Mouse (Mus musculus) brain, adult 2 months (tissue): ENCODE results near the gene 1500009C09Rik.

Experiments
- DNase-seq: peaks from one replicate; pipeline ENCODE4 v3.0.0; 2011; ENCODE audit warnings: low read depth, low spot score

Gene 1500009C09Rik

GRCm38 (mm10) chr15:82252097-82252496 lies at the start of gene 1500009C09Rik:
Gene 1500009C09Rik, plus strand, starts transcription at chr15:82252397.
- DNase-seq: no peak

DNA sequence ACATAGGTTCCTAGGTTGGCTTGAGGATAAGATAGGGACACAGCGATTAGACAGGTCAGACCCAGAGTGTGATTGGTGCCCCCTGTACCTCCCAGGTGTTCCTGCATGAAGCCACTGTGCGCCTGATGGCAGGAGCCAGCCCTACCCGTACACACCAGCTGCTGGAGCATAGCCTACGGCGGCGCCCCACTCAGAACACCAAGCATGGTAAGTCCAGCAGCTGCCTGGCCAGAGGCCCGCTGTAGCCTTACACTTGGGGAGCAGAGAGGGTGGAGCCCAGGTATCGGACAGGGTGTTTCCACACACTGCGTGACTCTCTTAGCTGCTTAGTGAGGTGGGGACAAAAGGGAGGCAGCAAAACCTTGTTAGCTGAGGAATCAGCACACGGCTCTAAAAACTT lies 49.1 kb upstream of the 1500009C09Rik start:
- no peak for DNase-seq

DNA sequence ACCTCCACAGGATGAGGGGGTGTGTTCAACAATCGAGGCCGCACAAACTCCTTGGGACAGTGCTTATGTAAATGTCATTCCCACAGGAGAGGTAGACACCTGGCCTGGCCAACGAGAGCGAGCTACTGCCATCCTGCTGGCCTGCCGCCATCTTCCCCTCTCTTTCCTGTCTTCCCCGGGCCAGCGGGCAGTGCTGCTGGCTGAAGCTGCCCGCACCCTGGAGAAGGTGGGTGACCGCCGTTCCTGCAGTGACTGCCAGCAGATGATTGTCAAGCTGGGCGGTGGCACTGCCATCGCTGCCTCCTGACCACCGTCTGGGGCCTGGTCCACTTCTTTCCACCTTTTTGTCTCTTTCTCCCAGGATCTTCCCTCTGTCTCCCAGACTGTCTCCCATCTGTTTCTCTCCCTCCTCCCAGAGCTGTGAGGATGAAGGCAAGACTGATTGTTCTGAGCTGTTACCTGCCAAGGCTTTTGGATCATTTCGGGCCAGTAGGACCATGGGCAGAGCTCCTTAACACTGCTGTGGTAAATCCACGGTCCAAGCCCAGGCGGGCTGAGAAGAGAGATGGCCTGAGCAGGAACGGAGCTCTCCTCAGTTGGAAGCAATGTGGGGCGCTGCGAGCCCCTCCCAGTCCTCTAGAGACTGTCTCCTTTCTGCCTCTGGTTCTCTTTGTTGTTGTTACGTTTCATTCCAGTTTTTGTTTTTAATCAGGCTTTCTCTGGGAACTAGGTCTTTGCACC lies 48.4 kb upstream of the 1500009C09Rik start:
- peak; percentile 82 for DNase-seq

DNA sequence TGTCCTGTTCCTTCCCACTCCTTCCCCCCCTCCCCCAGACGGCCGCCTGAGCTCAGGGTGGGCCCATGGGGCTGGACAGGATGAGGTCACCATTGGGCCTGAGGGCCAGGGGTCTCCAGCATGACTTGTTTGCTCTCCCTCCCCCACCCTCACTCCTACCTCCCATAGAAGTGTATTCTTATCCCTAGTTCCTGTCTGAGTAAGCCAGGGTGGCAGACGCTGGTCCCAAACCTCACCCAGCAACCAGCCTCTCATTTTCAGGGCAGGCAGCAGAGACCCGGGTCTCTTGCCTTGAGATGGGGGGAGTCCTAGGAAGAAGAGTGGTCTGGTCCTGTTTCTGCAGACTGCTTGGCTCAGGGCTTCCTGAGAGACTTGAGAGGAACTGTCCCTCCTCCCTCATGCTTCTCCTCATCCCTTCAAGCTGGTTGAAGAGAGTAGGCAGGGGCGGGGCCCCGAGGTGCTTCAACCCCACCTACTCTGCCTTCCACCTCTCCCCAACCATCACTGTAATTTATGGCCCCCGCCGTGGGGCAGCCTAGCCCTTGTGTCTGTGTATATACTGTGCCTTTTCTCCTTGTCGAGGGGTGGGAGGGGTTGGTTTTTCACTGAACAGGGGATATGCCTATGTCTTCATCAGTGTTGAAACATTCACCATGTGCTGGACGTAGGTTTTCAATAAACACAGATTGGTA lies 47.4 kb upstream of the 1500009C09Rik start:
- DNase-seq: no peak

DNA sequence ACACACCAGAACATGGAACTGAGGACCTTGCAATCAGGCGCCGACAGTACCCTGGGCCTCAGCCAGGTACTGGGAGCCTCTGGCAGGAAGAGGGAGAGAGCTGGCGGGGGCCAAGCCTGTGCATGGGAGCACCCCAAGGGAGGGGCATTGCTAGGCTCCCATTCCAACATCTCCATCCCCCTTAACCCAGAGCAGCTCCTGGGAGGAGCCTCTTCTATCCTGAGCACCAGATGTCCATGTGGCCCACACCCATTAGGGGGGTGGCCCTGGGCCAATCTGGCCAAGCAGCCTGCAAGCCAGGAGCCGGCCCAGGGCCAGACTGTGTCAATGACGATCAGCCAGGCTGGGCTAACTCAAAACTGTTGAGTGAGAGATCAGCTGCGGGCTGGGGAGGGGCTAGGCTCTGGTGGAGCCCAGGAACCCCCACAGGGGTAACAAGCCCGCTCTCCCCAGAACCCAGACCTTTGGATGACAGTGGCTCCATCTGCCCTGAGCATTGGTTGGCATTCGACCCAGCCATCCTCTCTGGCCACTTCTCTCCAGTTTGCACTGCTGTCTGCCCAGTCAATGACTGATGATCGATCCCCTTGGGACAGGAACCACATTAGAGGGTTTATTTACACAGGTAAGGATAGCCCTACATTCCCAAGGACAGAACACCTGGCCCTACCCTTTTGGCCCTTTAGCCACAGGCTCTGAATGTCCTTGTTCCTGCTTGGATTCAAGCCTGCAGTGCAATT lies 45.7 kb upstream of the 1500009C09Rik start:
- DNase-seq: peak; percentile 96

GRCm38 (mm10) chr15:82207105-82207459 lies 45.1 kb upstream of the 1500009C09Rik start:
- no peak for DNase-seq

DNA sequence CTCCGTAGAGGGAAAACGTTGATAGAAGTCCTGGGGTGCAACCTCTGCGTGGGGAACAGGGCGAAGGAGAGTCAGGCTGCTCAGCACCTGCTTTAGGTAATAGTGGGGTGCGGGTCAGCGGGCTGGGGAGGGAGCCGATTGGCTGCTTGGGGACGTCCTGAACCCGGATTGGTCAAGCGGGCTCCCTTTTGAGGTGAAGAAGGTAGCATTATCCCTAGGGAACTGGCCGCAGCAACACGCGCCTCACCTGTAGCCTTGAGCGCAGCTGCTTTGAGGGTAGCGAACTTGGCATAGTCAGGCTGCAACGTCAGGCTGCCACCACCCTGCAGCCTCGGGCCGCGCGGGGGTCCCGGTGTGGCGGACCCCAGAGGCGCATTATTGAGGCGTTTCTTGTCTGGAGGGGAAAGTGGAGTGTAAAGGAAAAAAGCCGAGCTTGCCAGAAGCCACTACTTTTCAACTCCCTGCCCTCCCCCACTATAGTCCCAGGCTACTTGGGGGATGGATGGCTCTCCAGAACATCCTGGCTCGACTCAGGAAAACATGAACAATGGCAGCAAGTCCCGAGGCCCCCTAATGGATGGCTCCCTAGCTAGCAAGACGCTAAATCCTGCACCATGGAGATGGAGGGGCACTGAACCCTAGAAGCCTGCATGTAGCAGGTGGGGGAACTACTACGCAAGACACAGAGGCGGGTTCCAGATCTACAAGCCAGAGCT lies 44.5 kb upstream of the 1500009C09Rik start:
- DNase-seq: no peak

DNA sequence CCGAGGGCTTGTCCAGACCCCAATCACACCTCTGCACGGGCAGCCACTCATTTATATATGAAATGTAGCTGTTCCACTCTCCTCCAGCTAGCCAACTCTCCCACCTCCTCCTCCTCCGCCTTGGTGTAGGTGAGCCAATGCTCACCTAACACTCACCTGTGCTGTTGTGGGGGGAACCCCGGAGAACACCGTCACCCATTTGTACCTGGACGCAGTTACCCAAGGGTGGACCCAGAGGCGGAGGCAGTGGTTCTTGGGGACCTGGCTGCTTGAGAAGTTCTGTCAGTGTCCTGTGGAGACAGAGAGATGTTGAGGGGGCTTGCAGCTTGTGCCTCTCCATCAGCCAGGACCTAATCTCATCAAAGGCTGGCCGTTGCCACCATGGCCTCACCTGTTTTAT lies 43.9 kb upstream of the 1500009C09Rik start:
- DNase-seq: no peak

GRCm38 (mm10) chr15:82209295-82210050 lies 42.7 kb upstream of the 1500009C09Rik start:
- no peak for DNase-seq

GRCm38 (mm10) chr15:82210801-82211200 lies 41.4 kb upstream of the 1500009C09Rik start:
- no peak for DNase-seq

GRCm38 (mm10) chr15:82211281-82211680 lies 40.9 kb upstream of the 1500009C09Rik start:
- DNase-seq: peak; percentile 60

DNA sequence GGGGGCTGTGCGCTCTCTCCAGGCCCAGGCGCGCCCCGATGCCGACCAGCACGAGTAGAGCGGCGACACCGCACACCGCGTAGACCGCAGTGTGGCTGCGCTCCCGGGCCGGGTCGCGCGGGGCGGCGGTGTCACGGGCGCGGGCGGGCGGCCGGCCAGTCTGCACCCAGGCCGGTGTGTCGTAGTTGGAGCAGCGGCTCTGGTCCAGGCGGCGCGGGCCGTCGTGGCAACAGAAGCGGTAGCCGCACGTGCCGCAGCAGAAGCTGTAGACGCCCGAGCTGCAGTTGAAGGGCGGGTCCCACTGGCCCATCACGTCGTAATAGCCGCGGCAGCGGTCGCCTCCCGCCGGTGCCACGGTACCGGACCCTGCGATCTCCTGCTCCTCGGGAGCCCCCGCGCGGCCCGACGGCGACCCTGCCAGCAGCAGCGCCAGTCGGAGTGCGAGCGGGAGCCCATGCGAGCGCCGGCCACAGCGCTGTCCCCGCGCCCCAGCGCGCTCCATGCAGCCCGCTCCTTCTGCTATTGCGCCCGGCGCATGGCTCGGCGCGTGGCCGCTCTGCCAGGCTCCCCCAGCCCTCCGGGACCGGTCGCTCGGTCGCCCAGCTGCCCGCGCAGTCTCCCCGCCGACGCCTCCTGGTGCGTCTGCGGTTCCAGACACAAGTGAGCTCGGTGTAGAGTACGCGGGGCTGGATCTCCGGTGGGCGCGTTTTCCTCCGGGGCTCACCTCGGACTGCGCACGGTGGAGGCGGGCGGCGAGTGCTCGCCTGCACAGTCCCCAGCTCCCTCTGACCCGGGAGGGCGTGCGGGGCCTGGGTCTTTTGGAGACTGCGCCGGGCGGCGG lies 40.1 kb upstream of the 1500009C09Rik start:
- peak; percentile 65 for DNase-seq

DNA sequence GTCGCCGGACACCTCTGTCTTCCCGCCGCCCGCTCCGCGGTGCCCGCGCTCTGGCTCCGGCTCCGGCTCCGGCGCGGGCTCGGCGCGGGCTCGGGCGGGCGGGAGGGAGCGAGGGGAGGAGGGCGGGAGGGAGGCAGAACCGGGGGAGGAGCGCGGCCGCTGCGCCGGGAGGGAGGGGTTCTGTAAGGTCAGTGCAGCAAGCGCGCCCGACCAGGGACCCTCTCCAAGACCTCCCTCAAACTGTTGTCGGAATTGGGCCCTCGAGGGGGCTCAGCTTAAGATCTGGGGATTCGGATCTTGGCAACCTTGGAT lies 39.5 kb upstream of the 1500009C09Rik start, which contains the start of gene Shisa8:
Shisa8 (minus strand) TSS at position 64 of the 312 bp plus-strand sequence.
- DNase-seq: peak; percentile 78

DNA sequence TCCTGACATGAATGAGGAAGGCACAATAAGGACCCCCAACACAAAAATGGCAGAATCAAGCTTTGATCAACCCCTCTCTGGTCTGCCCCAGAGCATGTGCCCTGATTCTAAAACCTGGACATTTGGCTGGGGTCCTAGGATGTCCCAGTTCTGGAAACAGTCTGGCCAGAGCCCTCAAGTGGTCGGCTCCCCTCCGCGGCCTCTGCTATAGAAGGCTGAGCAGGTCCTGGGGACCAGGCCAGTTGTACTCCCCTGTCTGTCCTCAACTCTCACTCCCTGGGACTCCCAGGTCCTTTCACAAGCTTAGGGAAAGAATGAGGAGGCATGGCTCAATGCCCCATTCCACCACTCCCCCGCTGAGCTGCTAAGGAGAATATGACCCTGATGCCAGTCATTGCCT lies 39.0 kb upstream of the 1500009C09Rik start:
- no peak for DNase-seq

- peak; percentile 87 for DNase-seq
These were observed 36.7 kb upstream of the 1500009C09Rik start for GRCm38 (mm10) chr15:82215332-82216046.

DNA sequence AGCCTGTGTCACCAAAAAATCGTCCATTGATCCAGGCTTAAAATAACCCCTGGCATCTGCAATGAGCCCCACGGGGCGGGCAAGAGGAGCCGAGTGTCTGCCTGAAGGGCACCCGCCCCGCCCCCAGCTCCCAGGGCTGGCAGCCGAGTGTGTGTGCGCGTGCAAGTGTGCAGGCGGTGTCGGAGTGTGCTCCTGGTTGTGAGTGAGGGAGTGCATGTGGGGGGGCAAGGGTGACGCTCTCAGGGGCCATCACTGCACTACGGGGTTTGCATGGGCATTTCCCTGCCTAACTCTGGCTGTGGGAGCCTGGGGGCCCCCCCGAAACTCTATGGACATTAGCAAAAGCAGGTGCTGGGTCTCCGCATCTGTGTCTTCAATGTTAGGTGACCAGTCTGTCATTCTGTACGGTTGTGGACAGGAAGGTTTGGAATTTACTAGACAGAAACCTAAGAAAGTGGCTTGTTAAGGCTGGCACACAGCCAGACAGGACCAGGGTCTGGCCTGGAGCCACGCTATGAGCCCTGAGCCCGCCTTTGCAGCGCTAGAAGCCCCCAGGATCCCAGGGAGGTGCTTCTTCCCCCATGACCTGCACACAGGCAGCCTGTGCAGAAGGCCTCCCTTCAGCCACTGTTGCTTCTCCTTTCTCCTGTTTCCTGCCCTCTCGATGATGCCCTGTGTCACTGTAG lies 35.9 kb upstream of the 1500009C09Rik start:
- DNase-seq: peak; percentile 59

GRCm38 (mm10) chr15:82217039-82217438 lies 35.2 kb upstream of the 1500009C09Rik start:
- peak; percentile 84 for DNase-seq

- DNase-seq: no peak
These were observed 34.2 kb upstream of the 1500009C09Rik start for GRCm38 (mm10) chr15:82217980-82218379.
